Mouse (Mus musculus): ENCODE results near the gene Jmjd4.

DNA sequence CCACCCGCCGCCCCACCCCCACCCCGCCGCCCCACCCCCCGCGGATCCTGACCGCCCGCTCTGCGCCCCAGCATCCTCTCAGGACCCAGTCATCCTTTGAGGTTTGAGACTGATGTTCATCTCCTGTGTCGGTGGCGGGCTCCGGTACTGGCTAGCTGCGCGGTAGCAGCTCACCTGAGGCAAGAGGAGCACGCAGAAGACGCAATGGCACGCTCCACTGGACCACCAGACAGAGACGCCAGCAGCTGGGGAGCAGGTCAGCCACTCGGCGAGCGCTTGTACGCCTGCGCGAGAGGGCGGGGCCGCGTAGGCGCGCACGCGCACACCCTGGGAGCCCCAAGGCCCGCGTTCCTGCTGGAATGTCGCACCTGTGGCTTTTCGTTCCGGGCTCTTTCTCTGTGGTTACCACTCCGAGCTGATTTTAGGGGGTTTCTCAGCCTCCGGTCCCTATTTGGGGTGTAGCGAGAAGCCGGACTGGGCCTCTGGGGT lies at the start of gene Jmjd4:
- TF ChIP-seq CTCF (IDR thresholded peaks at IDR 0.05; ENCODE audit: extremely low read depth, insufficient read depth, low read length) = no peak
- TF ChIP-seq POLR2A (IDR thresholded peaks at IDR 0.05; ENCODE audit: extremely low read depth, insufficient read depth, low read length) = peak; percentile 92

All from cortical plate, adult 2 months (tissue).